Mouse (Mus musculus) R1 (cell line): ENCODE data around the gene Rims1.

ENCODE experiments used
- DNase-seq: peaks from one replicate; pipeline ENCODE4 v3.0.0-alpha.2; 2018; ENCODE audit warnings: low read depth, low spot score

The Rims1 gene

GRCm38 (mm10) chr1:22805726-22806625 lies at the start of gene Rims1:
Gene Rims1, minus strand, starts transcription at chr1:22805994.
- peak; percentile 26 for DNase-seq

- DNase-seq, result no peak
Measured at GRCm38 (mm10) chr1:22806626-22807096, 867 bp upstream of the Rims1 start.

GRCm38 (mm10) chr1:22805025-22805725 lies 619 bp downstream of the Rims1 start:
- peak; percentile 4 for DNase-seq

GRCm38 (mm10) chr1:22804148-22804885 lies 1.5 kb downstream of the Rims1 start:
- no peak for DNase-seq

- no peak for DNase-seq
Measured at GRCm38 (mm10) chr1:22803471-22803870, 2.3 kb downstream of the Rims1 start.

GRCm38 (mm10) chr1:22800276-22800675 lies 5.5 kb downstream of the Rims1 start:
- DNase-seq, result no peak

GRCm38 (mm10) chr1:22797091-22797490 lies 8.7 kb downstream of the Rims1 start:
- no peak for DNase-seq

GRCm38 (mm10) chr1:22789391-22789909 lies 16.3 kb downstream of the Rims1 start:
- DNase-seq, result no peak

- no peak for DNase-seq
Measured at GRCm38 (mm10) chr1:22787616-22788015, 18.2 kb downstream of the Rims1 start.

- no peak for DNase-seq
Measured at GRCm38 (mm10) chr1:22770530-22771254, 35.1 kb downstream of the Rims1 start.

GRCm38 (mm10) chr1:22763376-22763775 lies 42.4 kb downstream of the Rims1 start:
- DNase-seq, result no peak

GRCm38 (mm10) chr1:22762780-22763179 lies 43.0 kb downstream of the Rims1 start:
- no peak for DNase-seq

GRCm38 (mm10) chr1:22750536-22750935 lies 55.3 kb downstream of the Rims1 start:
- no peak for DNase-seq

- DNase-seq, result no peak
Measured at GRCm38 (mm10) chr1:22744655-22745054, 61.1 kb downstream of the Rims1 start.

- no peak for DNase-seq
Measured at GRCm38 (mm10) chr1:22737491-22737890, 68.3 kb downstream of the Rims1 start.

- no peak for DNase-seq
Measured at GRCm38 (mm10) chr1:22734429-22734828, 71.4 kb downstream of the Rims1 start.

GRCm38 (mm10) chr1:22733281-22733680 lies 72.5 kb downstream of the Rims1 start:
- DNase-seq, result no peak

GRCm38 (mm10) chr1:22728207-22728606 lies 77.6 kb downstream of the Rims1 start:
- no peak for DNase-seq

GRCm38 (mm10) chr1:22721706-22722105 lies 84.1 kb downstream of the Rims1 start:
- no peak for DNase-seq

- DNase-seq, result no peak
Measured at GRCm38 (mm10) chr1:22720714-22721113, 85.1 kb downstream of the Rims1 start.

- no peak for DNase-seq
Measured at GRCm38 (mm10) chr1:22709461-22709860, 96.3 kb downstream of the Rims1 start.
